Mouse (Mus musculus) heart, embryonic 11.5 days (tissue): ENCODE results near the gene Zeb2. TPM values are rescaled to one million over a fixed set of nuclear protein-coding genes. Genes with fewer than 3 reads are reported as not detected.

Experiments
- ATAC-seq: fragments of 200-750 bp; cut with Nextera tagmentation; replicated peaks from 2 replicates; pipeline ENCODE4 v1.8.0; 2017; ENCODE audit warnings: moderate library complexity; ENCODE audit not compliant: insufficient number of reproducible peaks, low FRiP score, low TSS enrichment
- H3K27ac ChIP-seq: fragments of 300-500 bp; sonication (generic); 2 replicates; pipeline ENCODE4 v1.5.1; 2014; ENCODE audit warnings: mild to moderate bottlenecking, low read depth, low read length
- H3K27me3 ChIP-seq: fragments of 300-500 bp; sonication (generic); 2 replicates; pipeline ENCODE4 v1.6.1; 2014; ENCODE audit warnings: mild to moderate bottlenecking, low read length, mixed read lengths; ENCODE audit not compliant: control insufficient read depth, insufficient read depth
- H3K36me3 ChIP-seq: fragments of 300-500 bp; sonication (generic); 2 replicates; pipeline ENCODE4 v1.6.1; 2014; ENCODE audit warnings: mild to moderate bottlenecking, low read length, moderate library complexity, mixed read lengths; ENCODE audit not compliant: control insufficient read depth, insufficient read depth
- H3K4me1 ChIP-seq: fragments of 300-500 bp; sonication (generic); 2 replicates; pipeline ENCODE4 v1.6.1; 2014; ENCODE audit warnings: low read length; ENCODE audit not compliant: control insufficient read depth, insufficient read depth
- H3K4me2 ChIP-seq: fragments of 300-500 bp; sonication (generic); 2 replicates; pipeline ENCODE4 v1.6.1; 2014; ENCODE audit warnings: mild to moderate bottlenecking, moderate library complexity
- H3K4me3 ChIP-seq: fragments of 300-500 bp; sonication (generic); 2 replicates; pipeline ENCODE4 v1.5.1; 2014; ENCODE audit warnings: low read depth, low read length
- H3K9ac ChIP-seq: fragments of 300-500 bp; sonication (generic); 2 replicates; pipeline ENCODE4 v1.6.1; 2014; ENCODE audit warnings: mild to moderate bottlenecking, low read depth, low read length, moderate library complexity
- H3K9me3 ChIP-seq: fragments of 300-500 bp; sonication (generic); replicated peaks from 2 replicates; pipeline ENCODE4 v1.6.1; 2016; ENCODE audit warnings: low read length; ENCODE audit not compliant: control insufficient read depth
- WGBS: fragments of 180-500 bp; shearing (Covaris S2); extraction: QIAGEN DNeasy Blood & Tissue Kit; methylation state at CpG from one replicate; pipeline ENCODE4 v1.1.7; 2014; ENCODE audit not compliant: insufficient replicate concordance; 5-methylcytosine and 5-hydroxymethylcytosine counted together
- polyA plus RNA-seq: library from polyadenylated mRNA; unstranded; fragments of >200 nt; fragmentation: Nextera tagmentation; extraction: Ambion mirVana; gene quantifications from 2 replicates; pipeline ENCODE4 v1.2.1, GENCODE M21; 2014

Gene Zeb2
- polyA plus RNA-seq, 1 experiment from 2014 or later, result 27.5 TPM

DNA sequence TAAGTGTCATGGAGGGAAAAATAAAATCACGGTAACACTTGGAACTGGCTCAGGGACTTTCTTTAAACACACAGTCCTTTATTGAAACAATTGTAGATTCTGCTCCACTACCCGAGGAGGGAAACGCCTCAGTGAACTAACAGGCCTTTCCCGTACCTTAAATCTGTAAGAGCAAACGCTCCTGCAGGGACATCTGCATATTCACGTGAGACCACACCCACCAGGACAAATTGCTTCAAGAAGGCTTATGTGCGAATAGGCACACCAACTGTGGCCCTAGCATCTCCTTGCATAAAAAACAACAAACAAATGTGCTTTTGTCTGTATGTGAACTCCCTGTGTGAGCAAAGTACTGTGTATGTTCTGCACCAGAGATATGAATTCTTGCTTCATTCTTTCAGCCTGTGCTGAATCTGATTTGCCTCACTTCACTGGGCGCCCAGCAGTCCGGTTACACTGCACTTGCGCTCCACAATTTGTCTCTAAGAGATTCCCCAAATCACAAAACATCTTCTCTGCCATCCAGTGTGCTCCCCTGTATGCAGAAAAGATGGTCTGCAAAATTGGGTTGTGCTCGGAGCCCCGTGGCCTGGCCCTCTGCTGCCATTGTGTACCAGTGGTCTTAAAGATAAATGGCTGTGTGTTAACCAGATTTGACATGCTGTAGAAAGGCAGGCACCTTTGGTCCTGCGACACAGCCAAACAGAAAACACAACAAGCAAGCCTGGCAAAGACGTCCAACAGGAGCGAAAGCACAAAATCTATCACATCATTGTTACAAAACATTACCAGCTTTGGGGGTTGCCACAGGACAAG is 28.6 kb downstream of the Zeb2 start:
- Histone ChIP-seq H3K4me1 (peaks cover 29% of the 10 kb centered on the region), H3K27me3 (no peaks in the 10 kb centered on the region), H3K4me2 (peak overlapping the region; percentile 2; the same call in 1 of the 2 replicates), H3K9me3 (no peaks in the 10 kb centered on the region), H3K27ac (peak overlapping the region; percentile 41; the same call in 1 of the 2 replicates), H3K4me3 (no peak overlapping the region), H3K36me3 (no peaks in the 10 kb centered on the region), H3K9ac (no peak overlapping the region)
- ATAC-seq, result no peak
- 38% methylated on average over 15 of the region's 15 CpGs for WGBS

DNA sequence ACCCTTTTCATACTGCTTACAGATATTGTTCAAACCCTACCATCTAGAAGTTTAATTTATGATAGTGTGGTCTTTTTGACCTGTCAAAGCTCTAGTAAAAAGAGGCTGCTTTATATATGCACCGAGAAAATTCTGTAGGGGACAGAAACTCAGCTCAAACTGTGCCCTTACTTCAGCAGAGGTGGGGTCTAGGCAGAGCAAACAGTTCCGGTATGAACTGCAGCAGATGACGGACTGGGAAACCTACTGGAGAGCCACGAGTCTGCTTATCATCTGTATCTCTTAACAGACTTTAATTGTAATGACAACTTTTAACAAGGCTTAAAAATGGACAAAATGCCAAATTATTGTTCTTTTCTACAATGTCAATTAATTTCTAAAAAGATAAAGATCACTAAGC is 30.0 kb downstream of the Zeb2 start:
- ATAC-seq, result no peak
- Histone ChIP-seq H3K4me2 (no peak overlapping the region), H3K4me3 (no peak overlapping the region), H3K9ac (no peak overlapping the region), H3K4me1 (peaks cover 29% of the 10 kb centered on the region), H3K9me3 (no peaks in the 10 kb centered on the region), H3K27me3 (no peaks in the 10 kb centered on the region), H3K27ac (no peak overlapping the region), H3K36me3 (no peaks in the 10 kb centered on the region)
- WGBS, result 35% methylated on average over 4 of the region's 4 CpGs

DNA sequence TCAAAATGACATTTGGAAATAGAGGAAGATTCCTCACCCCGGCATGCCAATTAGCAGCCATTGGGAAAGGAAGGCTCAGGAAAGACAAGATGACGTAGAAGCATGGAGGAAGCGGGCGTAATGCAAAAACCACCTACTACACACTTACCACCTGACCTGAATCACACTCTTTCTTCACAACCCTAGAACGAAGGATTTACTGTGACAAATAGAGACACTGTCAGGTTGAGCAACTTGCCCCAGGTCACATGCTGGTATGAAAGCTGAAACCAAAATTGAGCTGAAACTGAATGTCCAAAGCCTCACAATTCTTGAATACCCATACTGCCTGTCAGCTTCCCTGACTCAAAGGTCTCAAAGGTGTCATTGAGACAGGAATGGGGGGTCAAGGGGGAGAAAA is 31.5 kb downstream of the Zeb2 start:
- Histone ChIP-seq H3K4me3 (no peak overlapping the region), H3K36me3 (no peaks in the 10 kb centered on the region), H3K9ac (no peak overlapping the region), H3K27me3 (no peaks in the 10 kb centered on the region), H3K4me1 (peaks cover 30% of the 10 kb centered on the region), H3K4me2 (no peak overlapping the region), H3K9me3 (no peaks in the 10 kb centered on the region), H3K27ac (no peak overlapping the region)
- no peak for ATAC-seq
- WGBS, result 95% methylated on average over 5 of the region's 5 CpGs

DNA sequence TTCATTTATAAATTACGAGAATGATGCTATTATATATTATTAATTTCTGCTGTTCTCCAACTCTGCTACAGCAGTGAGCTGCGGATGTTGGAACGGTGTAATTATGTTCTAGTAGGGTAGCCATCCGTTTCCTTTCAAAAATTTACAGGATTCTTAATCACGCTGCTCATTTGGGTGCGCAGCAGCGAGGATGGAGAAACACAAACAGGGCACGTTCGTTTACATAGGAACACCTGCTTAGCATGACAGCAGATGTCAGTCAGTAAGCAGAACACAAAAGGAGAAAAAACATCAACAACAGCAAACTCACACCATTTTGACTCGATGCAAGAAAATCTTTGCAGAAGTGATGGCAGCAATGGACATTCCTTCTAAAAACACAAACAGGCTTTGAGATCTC is 34.2 kb downstream of the Zeb2 start:
- Histone ChIP-seq H3K4me2 (no peak overlapping the region), H3K27ac (no peak overlapping the region), H3K27me3 (no peaks in the 10 kb centered on the region), H3K9me3 (no peaks in the 10 kb centered on the region), H3K4me1 (peaks cover 13% of the 10 kb centered on the region), H3K9ac (no peak overlapping the region), H3K36me3 (no peaks in the 10 kb centered on the region), H3K4me3 (no peak overlapping the region)
- WGBS, result 77% methylated on average over 10 of the region's 10 CpGs
- ATAC-seq, result no peak

DNA sequence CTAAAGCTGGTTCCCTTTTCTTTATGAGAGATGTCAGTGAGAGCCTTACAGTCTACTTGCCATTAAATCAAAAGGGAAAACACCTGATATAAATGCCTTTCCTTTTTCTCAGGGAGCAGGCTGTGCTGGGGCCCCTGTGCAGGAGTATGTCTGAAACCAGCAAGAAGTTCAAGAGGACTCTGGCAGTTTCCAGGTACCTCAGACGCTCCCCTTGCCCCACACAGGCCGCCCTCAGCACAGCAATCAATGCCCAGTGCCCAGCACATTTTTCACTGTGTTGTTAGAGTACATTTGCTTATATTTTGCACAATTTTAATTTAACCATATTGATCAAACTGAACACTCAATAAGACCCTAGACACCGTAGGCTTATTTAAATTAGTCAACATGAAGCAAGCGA is 35.6 kb downstream of the Zeb2 start:
- ATAC-seq, result no peak
- no peaks in the 10 kb centered on the region for H3K9me3 ChIP-seq
- H3K27me3 ChIP-seq, result no peaks in the 10 kb centered on the region
- no peak overlapping the region for H3K4me2 ChIP-seq
- WGBS, result 72% methylated on average over 4 of the region's 4 CpGs
- H3K36me3 ChIP-seq, result no peaks in the 10 kb centered on the region
- H3K9ac ChIP-seq, result no peak overlapping the region
- no peak overlapping the region for H3K27ac ChIP-seq
- peaks cover 17% of the 10 kb centered on the region for H3K4me1 ChIP-seq
- H3K4me3 ChIP-seq, result no peak overlapping the region

DNA sequence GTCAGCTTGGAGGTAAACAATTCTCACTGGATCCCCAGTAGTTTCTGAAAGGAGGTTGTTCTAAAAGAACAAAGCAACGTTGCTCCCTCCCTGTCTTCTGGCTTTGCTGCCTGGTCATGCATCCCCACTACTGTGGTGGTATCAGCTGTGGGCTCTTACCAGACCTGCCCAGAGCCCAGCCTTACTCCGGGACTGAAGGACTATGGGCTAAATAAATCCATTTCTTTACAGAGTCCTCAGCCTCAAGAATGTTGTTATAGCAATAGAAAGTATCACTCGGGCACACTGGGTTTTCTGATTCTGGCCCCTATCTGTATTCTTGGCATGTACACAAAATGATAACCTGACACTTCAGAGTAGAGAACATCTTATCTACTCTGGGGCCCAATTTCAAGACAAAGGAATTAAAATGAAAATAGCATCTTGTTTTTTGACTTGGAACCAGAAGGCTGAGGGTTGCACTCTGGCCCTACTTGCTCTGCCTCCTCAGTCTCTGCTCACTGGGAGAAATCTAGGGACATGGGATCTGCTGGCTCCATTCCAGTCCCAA is 39.2 kb downstream of the Zeb2 start:
- H3K4me2 ChIP-seq, result no peak overlapping the region
- no peak overlapping the region for H3K4me3 ChIP-seq
- peaks cover 16% of the 10 kb centered on the region for H3K4me1 ChIP-seq
- H3K36me3 ChIP-seq, result no peaks in the 10 kb centered on the region
- no peak overlapping the region for H3K9ac ChIP-seq
- ATAC-seq, result no peak
- H3K9me3 ChIP-seq, result no peaks in the 10 kb centered on the region
- no peak overlapping the region for H3K27ac ChIP-seq
- 32% methylated on average over 3 of the region's 3 CpGs for WGBS
- no peaks in the 10 kb centered on the region for H3K27me3 ChIP-seq

DNA sequence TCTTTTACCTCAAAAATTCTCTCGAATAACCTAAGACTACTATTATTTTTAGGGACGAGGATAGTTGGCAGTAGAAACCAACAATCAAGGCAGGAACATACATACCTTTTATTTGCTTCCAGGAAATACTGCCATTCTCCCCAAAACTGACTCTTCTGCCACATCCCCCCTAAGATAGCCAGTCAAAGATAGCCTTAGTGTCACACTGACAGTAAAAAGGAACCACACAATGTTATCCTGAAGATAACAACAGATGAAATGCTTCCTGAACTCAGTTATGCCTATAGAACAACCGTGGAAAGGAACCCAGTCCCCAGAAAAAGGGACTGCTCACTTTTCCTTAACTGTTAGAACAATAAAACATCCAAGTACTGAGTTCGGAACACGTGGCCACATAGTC is 39.8 kb downstream of the Zeb2 start:
- H3K9me3 ChIP-seq, result no peaks in the 10 kb centered on the region
- 68% methylated on average over 5 of the region's 5 CpGs for WGBS
- peaks cover 16% of the 10 kb centered on the region for H3K4me1 ChIP-seq
- no peaks in the 10 kb centered on the region for H3K36me3 ChIP-seq
- H3K27ac ChIP-seq, result no peak overlapping the region
- no peak overlapping the region for H3K4me3 ChIP-seq
- no peak overlapping the region for H3K4me2 ChIP-seq
- H3K27me3 ChIP-seq, result no peaks in the 10 kb centered on the region
- no peak for ATAC-seq
- no peak overlapping the region for H3K9ac ChIP-seq

DNA sequence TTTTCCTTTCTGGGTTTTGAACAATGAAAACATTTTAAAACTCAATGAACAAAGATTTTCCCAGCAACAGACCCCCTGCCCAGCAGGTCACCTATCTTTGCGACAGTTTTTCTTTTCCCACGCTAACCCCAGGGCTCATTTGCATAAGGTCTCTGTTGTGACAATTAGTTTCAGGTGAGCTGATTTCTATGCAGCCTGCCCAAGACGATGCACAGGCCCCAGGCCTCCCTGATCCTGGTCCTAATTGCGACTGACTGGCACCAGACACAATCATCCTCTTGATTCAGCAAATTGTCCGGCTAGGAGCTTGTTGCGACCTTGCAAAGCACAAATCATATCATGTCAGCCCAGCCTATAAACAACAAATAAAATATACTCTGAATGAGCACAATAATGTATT is 44.2 kb downstream of the Zeb2 start:
- H3K9me3 ChIP-seq, result no peaks in the 10 kb centered on the region
- no peaks in the 10 kb centered on the region for H3K27me3 ChIP-seq
- 68% methylated on average over 6 of the region's 6 CpGs for WGBS
- no peak overlapping the region for H3K27ac ChIP-seq
- H3K4me2 ChIP-seq, result no peak overlapping the region
- no peak for ATAC-seq
- H3K4me1 ChIP-seq, result peaks cover 26% of the 10 kb centered on the region
- no peak overlapping the region for H3K9ac ChIP-seq
- no peaks in the 10 kb centered on the region for H3K36me3 ChIP-seq
- no peak overlapping the region for H3K4me3 ChIP-seq

DNA sequence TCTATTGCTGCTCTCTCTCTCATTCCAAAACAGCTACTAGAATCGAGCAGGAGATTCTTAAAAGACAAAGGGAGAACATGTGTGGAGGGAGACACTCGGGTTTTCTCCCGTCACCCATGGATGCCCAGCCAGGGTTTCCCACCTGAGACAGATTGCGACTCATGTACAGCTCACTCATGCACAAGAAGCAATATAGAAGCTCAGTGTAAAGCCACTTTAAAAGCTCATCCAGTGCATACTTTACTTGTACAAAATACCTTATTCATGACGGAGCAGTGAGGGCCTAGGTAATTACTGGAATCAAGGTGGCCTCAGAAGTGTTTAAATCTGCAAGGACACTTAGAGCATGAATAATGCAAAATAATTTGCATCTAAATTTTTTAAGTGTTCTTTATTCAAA is 45.9 kb downstream of the Zeb2 start:
- H3K9me3 ChIP-seq, result no peaks in the 10 kb centered on the region
- ATAC-seq, result no peak
- no peak overlapping the region for H3K4me2 ChIP-seq
- H3K9ac ChIP-seq, result no peak overlapping the region
- H3K36me3 ChIP-seq, result no peaks in the 10 kb centered on the region
- no peak overlapping the region for H3K4me3 ChIP-seq
- H3K27ac ChIP-seq, result no peak overlapping the region
- peaks cover 30% of the 10 kb centered on the region for H3K4me1 ChIP-seq
- H3K27me3 ChIP-seq, result no peaks in the 10 kb centered on the region
- 80% methylated on average over 5 of the region's 5 CpGs for WGBS
